Mouse (Mus musculus) heart, embryonic 16.5 days (tissue): ENCODE data around the gene Otub1. TPM values are rescaled to one million over a fixed set of nuclear protein-coding genes. Genes with fewer than 3 reads are reported as not detected.
A peak's percentile ranks its signal among the peaks of the same experiment; 100 is the strongest.

ENCODE experiments used
- ATAC-seq: fragments of 200-750 bp; cut with Nextera tagmentation; replicated peaks from 2 replicates; pipeline ENCODE4 v1.8.0; 2017; ENCODE audit warnings: moderate number of reproducible peaks; ENCODE audit not compliant: insufficient read depth, low FRiP score; ENCODE audit errors: extremely low read depth
- H3K27ac ChIP-seq: fragments of 300-500 bp; sonication (generic); 2 replicates; pipeline ENCODE4 v1.5.1; 2014; ENCODE audit warnings: mild to moderate bottlenecking, low read length, control low read depth, moderate library complexity
- H3K27me3 ChIP-seq: fragments of 300-500 bp; sonication (generic); 2 replicates; pipeline ENCODE4 v1.6.1; 2014; ENCODE audit warnings: low read length, mixed read lengths; ENCODE audit not compliant: control insufficient read depth, insufficient read depth
- H3K36me3 ChIP-seq: fragments of 300-500 bp; sonication (generic); 2 replicates; pipeline ENCODE4 v1.6.1; 2014; ENCODE audit not compliant: control insufficient read depth, insufficient read depth
- H3K4me1 ChIP-seq: fragments of 300-500 bp; sonication (generic); 2 replicates; pipeline ENCODE4 v1.6.1; 2014; ENCODE audit warnings: low read length, mixed read lengths; ENCODE audit not compliant: control insufficient read depth, insufficient read depth
- H3K4me2 ChIP-seq: fragments of 300-500 bp; sonication (generic); 2 replicates; pipeline ENCODE4 v1.6.1; 2014; ENCODE audit warnings: low read depth, mild to moderate bottlenecking, control low read depth, low read length
- H3K4me3 ChIP-seq: fragments of 300-500 bp; sonication (generic); 2 replicates; pipeline ENCODE4 v1.5.1; 2014; ENCODE audit warnings: mild to moderate bottlenecking, control low read depth, low read length
- H3K9ac ChIP-seq: fragments of 300-500 bp; sonication (generic); 2 replicates; pipeline ENCODE4 v1.6.1; 2014; ENCODE audit warnings: low read length, control low read depth
- H3K9me3 ChIP-seq: fragments of 300-500 bp; sonication (generic); replicated peaks from 2 replicates; pipeline ENCODE4 v1.6.1; 2016; ENCODE audit warnings: low read length; ENCODE audit not compliant: control insufficient read depth
- WGBS: fragments of 180-500 bp; shearing (Covaris S2); extraction: QIAGEN DNeasy Blood & Tissue Kit; methylation state at CpG from one replicate; pipeline ENCODE4 v1.1.7; 2014; 5-methylcytosine and 5-hydroxymethylcytosine counted together
- polyA plus RNA-seq: library from polyadenylated mRNA; unstranded; fragments of >200 nt; fragmentation: Nextera tagmentation; extraction: Ambion mirVana; gene quantifications from 2 replicates; pipeline ENCODE4 v1.2.1, GENCODE M21; 2015

Otub1 gene
- polyA plus RNA-seq, 1 experiment from 2014 or later: 140 TPM

DNA sequence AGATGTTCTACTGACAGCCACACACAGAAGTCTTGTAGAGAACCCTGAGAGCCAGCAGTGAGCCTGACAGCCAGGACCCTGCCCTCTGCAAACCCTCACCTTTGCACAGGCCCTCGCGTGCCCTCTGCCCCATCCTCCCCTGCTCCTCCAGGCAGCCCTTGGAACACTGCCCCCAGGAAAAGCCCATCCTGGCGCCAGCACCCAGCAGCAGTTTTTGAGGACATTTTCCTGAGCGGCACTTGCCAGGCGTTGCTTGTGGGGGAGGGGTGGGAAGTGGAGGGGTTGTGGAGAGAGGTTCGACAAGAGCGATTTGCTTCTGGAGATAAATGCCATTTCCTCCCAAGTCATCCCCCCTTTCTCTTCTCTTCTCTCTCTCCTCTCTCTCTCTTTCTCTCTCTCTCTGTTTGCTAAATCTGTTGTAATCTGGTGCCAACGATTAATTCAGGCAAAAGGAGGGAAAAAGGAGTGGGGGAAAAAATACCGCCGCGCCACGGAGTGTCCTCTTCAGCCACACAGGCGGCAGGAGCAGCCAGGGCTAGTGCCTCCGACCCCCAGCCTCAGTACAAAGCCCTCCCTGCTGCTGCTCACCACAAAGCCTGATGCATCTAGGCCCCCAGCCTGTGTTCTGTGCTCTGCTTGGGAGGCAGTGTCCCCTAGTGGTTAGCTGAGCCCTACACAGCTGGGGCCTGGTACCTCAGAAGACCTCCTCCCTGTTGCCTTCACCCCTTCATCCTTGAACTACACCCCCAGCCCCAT lies 45.8 kb downstream of the Otub1 start:
- Histone ChIP-seq H3K4me3 (no peak overlapping the region), H3K4me2 (no peak overlapping the region), H3K9me3 (no peaks in the 10 kb centered on the region), H3K4me1 (peaks cover 24% of the 10 kb centered on the region), H3K27me3 (peaks cover 10% of the 10 kb centered on the region), H3K9ac (peak overlapping the region; percentile 26; the same call in 1 of the 2 replicates), H3K27ac (no peak overlapping the region), H3K36me3 (no peaks in the 10 kb centered on the region)
- ATAC-seq: 0 out of 2 replicates have a peak, but pooled peaks have one; percentile 45
- 14% methylated on average over 14 of the region's 14 CpGs for WGBS

DNA sequence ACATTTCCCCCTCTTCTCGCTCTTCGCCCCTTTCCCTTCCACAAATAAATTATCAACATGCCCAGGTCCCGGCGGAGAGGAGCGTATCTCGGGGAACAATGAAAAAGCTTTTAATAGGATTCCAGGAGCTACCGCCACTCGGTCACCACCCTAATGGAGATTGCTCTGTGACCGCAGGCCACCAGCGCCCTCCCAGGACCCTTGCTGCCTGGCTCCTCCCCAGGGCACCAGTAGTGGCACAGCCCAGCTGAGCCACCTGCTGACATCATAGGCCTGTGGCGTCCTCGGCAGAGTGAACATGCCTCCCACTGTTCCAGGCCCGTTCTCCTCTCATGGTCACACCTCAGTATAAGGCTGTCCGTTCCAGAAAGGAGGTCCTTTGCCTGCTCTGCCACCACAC lies 48.4 kb downstream of the Otub1 start:
- ATAC-seq: no peak
- no peak overlapping the region for H3K4me3 ChIP-seq

DNA sequence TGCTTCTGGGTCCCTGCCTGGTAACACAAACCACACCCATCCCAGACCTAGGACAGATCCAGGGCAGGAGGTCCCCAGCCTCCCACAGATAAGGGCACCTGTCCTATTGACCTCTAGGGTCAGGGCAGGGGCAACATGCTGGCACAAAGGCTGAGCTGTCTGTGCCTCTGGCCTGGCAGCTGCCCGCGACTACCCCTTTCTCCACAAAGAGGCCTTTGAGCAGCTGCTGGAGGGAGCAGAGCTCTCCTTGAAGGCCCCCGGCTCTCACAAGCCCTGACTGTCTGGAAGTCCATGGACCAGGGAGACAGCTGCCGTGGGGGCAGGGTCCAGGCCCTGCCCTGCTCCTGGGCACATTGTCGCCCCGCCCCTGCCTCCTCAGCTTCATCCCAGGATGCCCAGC lies 50.9 kb downstream of the Otub1 start:
- 72% methylated on average over 6 of the region's 6 CpGs for WGBS
- ATAC-seq: no peak
- H3K27ac ChIP-seq: no peak overlapping the region
- no peak overlapping the region for H3K9ac ChIP-seq
- no peak overlapping the region for H3K4me3 ChIP-seq
- H3K36me3 ChIP-seq: no peaks in the 10 kb centered on the region
- H3K4me1 ChIP-seq: peaks cover 26% of the 10 kb centered on the region
- H3K9me3 ChIP-seq: no peaks in the 10 kb centered on the region
- H3K27me3 ChIP-seq: no peaks in the 10 kb centered on the region
- H3K4me2 ChIP-seq: no peak overlapping the region

More for the DNA sequence above, 48.4 kb downstream of the Otub1 start:
- H3K36me3 ChIP-seq: no peaks in the 10 kb centered on the region
- WGBS: 38% methylated on average over 14 of the region's 14 CpGs
- no peaks in the 10 kb centered on the region for H3K27me3 ChIP-seq
- peak overlapping the region; percentile 28; the same call in 1 of the 2 replicates for H3K27ac ChIP-seq
- H3K4me1 ChIP-seq: peaks cover 26% of the 10 kb centered on the region
- peak overlapping the region; percentile 42; the same call in 1 of the 2 replicates for H3K9ac ChIP-seq
- no peak overlapping the region for H3K4me2 ChIP-seq
- no peaks in the 10 kb centered on the region for H3K9me3 ChIP-seq

DNA sequence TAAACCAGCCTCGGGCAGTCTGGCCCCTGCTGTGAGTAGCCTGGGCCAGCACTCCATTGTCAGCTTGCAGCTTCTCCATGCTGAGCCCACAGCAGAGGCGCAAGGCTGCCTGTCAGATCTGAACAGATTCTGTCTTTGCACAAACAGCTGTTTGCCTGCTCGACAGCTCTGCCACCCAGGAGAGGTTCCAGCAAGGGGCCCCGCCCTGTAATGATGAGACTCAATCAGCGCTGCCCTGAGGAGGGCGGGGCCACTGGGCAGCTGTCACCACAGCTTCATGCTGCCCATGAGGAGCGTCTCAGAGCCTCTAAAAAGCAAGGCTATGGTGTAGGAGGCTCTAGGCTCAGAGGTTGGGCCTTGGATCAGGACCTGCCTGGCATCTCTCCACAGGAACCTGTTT lies 52.9 kb downstream of the Otub1 start:
- peaks cover 28% of the 10 kb centered on the region for H3K4me1 ChIP-seq
- ATAC-seq: 0 out of 2 replicates have a peak, but pooled peaks have one; percentile 23
- no peaks in the 10 kb centered on the region for H3K9me3 ChIP-seq
- no peaks in the 10 kb centered on the region for H3K36me3 ChIP-seq
- H3K27me3 ChIP-seq: no peaks in the 10 kb centered on the region
- no peak overlapping the region for H3K9ac ChIP-seq
- no peak overlapping the region for H3K4me3 ChIP-seq
- no peak overlapping the region for H3K27ac ChIP-seq
- 32% methylated on average over 7 of the region's 7 CpGs for WGBS
- H3K4me2 ChIP-seq: no peak overlapping the region

DNA sequence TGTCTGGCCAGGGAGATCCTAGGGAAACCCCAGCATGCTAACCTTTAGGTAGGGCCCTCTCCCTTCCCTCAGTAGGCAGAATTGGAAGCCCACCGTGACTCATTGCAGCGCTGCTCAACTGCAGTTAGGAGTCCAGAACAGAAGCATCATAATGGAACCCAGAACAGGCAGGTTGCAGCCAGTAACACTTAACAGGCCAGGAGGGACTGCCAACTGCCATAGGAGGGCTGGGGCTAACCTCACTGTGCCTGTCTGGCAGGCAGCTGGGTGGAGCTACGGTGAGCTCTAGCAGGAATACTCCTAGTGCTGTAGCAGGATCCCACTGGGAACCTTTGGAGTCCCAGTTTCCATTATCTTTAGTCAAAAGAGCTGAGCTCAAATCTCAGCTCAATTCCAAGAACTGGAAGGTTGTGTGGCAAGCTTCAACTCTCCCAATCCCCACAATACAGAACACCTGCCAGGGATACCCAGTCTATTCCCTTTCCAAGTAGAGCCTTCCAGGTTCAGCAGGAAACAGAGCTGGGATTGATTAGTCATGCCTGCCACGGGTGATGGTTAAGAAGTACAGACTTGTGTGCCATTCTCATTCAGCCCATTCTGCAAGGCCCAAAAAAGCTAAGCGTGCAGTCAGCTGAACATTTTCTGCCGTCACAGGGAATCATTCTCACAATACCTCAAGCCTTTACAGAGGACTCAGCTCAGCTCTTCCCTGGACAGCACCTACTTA lies 54.0 kb downstream of the Otub1 start:
- Histone ChIP-seq H3K9me3 (no peaks in the 10 kb centered on the region), H3K27ac (no peak overlapping the region), H3K4me1 (peaks cover 26% of the 10 kb centered on the region), H3K36me3 (no peaks in the 10 kb centered on the region), H3K4me3 (no peak overlapping the region), H3K4me2 (no peak overlapping the region), H3K9ac (no peak overlapping the region), H3K27me3 (no peaks in the 10 kb centered on the region)
- WGBS: 88% methylated on average over 6 of the region's 6 CpGs
- ATAC-seq: no peak

DNA sequence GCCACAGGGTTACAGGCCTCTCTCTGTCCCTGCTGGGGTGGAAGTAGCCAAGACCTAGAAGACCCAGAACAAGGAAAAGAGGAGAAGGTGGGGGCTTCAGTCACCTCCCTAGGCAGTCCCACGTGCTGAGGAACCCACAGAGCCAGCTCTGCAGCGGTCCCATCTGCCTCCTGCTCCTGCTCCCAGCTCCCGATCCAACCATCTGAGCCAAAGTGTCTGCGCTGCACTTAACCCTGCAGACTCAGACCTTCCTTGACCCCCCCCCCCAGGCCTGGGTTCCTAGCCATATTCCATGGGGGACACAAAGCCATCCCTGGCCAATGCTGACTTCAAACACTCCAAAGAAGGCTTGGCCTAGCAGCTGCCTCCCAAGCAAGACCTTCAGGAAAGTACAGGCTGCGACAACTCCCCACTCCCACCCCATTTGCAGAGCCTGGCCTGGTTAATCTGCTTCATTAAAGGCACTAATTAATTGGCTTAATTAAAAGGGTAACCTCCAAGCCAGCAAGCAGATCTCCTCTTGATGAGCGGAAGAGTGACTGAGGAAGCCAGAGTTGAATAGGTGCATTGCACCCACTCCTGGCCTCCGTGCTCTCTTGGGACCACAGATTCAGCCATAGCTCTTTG lies 54.7 kb downstream of the Otub1 start:
- WGBS: 76% methylated on average over 7 of the region's 7 CpGs
- no peak for ATAC-seq
- no peaks in the 10 kb centered on the region for H3K27me3 ChIP-seq
- H3K9me3 ChIP-seq: no peaks in the 10 kb centered on the region
- no peaks in the 10 kb centered on the region for H3K36me3 ChIP-seq
- H3K4me3 ChIP-seq: no peak overlapping the region
- 0 out of 2 replicates have a peak overlapping the region, but pooled peaks have one; percentile 16 for H3K9ac ChIP-seq
- no peak overlapping the region for H3K4me2 ChIP-seq
- H3K4me1 ChIP-seq: peaks cover 21% of the 10 kb centered on the region
- no peak overlapping the region for H3K27ac ChIP-seq

DNA sequence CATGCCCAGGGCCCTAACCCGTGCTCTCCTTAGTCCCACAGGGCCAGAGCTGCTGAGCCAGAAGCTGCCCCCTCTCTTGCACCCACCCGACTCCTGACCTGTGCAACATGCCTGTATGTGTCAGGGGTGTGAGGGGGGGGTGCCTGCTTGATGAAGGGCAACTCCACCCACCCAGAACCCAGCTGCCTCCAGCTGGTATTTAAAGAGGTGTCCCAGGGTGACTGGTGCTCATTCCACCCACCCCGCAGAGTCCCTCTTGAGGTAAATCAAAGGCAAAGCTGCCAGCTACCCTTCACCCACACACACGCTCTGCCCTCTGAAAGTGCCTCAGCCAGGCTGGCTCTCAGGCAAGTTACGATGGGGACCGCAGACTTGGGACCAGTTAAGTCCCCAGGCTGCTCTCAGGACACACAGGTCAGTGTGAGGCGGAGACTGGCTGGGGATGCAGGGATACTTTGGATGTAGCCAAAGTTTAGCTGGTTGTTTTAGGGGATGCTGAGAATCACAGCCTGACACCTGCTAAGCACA lies 56.9 kb downstream of the Otub1 start:
- H3K36me3 ChIP-seq: no peaks in the 10 kb centered on the region
- H3K4me2 ChIP-seq: no peak overlapping the region
- no peak overlapping the region for H3K4me3 ChIP-seq
- 67% methylated on average over 7 of the region's 7 CpGs for WGBS
- no peaks in the 10 kb centered on the region for H3K9me3 ChIP-seq
- H3K27ac ChIP-seq: no peak overlapping the region
- no peak overlapping the region for H3K9ac ChIP-seq
- peaks cover 5% of the 10 kb centered on the region; the same call in 1 of the 2 replicates for H3K27me3 ChIP-seq
- H3K4me1 ChIP-seq: peaks cover 25% of the 10 kb centered on the region
- ATAC-seq: no peak

DNA sequence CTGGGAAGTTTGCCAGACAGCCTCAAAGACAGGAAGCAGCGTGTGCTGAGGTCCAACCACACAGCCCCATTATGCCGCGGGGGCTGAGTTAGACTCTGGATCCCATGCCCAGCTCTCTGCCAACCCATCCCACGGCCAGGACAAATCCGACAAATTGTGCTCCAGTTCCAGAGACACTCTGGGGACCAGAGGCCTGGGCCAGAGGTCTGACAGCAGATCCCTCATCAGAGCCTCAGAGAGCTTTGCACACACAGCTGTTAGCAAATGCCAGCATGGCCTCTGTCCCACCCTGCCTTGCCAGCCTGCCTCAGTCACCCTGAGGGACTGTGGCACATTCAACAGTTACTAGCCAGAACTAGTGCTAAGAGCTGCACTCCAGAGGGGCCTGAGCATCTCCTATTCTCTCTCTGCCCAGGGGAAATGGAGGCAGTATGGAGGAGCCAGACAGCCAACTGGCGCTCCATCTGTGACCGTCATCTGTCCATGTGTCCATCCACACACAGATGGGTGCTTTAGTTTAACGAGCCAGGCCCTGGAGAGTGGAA lies 57.5 kb downstream of the Otub1 start:
- peaks cover 5% of the 10 kb centered on the region; the same call in 1 of the 2 replicates for H3K27me3 ChIP-seq
- no peak overlapping the region for H3K4me3 ChIP-seq
- no peak overlapping the region for H3K27ac ChIP-seq
- no peak overlapping the region for H3K4me2 ChIP-seq
- 69% methylated on average over 8 of the region's 8 CpGs for WGBS
- no peak for ATAC-seq
- H3K4me1 ChIP-seq: peaks cover 30% of the 10 kb centered on the region
- no peak overlapping the region; the same call in 1 of the 2 replicates for H3K9ac ChIP-seq
- H3K9me3 ChIP-seq: no peaks in the 10 kb centered on the region
- H3K36me3 ChIP-seq: no peaks in the 10 kb centered on the region
